Mouse (Mus musculus) lung, embryonic 16.5 days (tissue): ENCODE measurements around the gene Cecr2. TPM values are rescaled to one million over a fixed set of nuclear protein-coding genes. Genes with fewer than 3 reads are reported as not detected.

Experiments used
- ATAC-seq: fragments of 200-750 bp; cut with Nextera tagmentation; 2 replicates; pipeline ENCODE4 v1.8.0; 2017; ENCODE audit warnings: low read depth, mild to moderate bottlenecking, moderate library complexity
- H3K27ac ChIP-seq: fragments of 300-500 bp; sonication (generic); 2 replicates; pipeline ENCODE4 v1.5.1; 2014; ENCODE audit warnings: mild to moderate bottlenecking, control low read depth, low read length
- H3K27me3 ChIP-seq: fragments of 300-500 bp; sonication (generic); 2 replicates; pipeline ENCODE4 v1.6.1; 2014; ENCODE audit warnings: low read depth, low read length, mixed read lengths; ENCODE audit not compliant: control insufficient read depth, insufficient read depth
- H3K36me3 ChIP-seq: fragments of 300-500 bp; sonication (generic); 2 replicates; pipeline ENCODE4 v1.6.1; 2014; ENCODE audit warnings: low read length; ENCODE audit not compliant: control insufficient read depth, insufficient read depth
- H3K4me1 ChIP-seq: fragments of 300-500 bp; sonication (generic); replicated peaks from 2 replicates; pipeline ENCODE4 v1.6.1; 2014; ENCODE audit warnings: low read length, mixed read lengths; ENCODE audit not compliant: control insufficient read depth, insufficient read depth
- H3K4me2 ChIP-seq: fragments of 300-500 bp; sonication (generic); 2 replicates; pipeline ENCODE4 v1.6.1; 2014; ENCODE audit warnings: low read depth, low read length, control low read depth
- H3K4me3 ChIP-seq: fragments of 300-500 bp; sonication (generic); 2 replicates; pipeline ENCODE4 v1.5.1; 2014; ENCODE audit warnings: mild to moderate bottlenecking, low read length, control low read depth
- H3K9ac ChIP-seq: fragments of 300-500 bp; sonication (generic); 2 replicates; pipeline ENCODE4 v1.6.1; 2014; ENCODE audit warnings: low read length, control low read depth
- H3K9me3 ChIP-seq: fragments of 300-500 bp; sonication (generic); 2 replicates; pipeline ENCODE4 v1.6.1; 2016; ENCODE audit warnings: low read length; ENCODE audit not compliant: control insufficient read depth
- WGBS: fragments of 180-500 bp; shearing (Covaris S2); extraction: QIAGEN DNeasy Blood & Tissue Kit; methylation state at CpG from one replicate; pipeline ENCODE4 v1.1.7; 2014; 5-methylcytosine and 5-hydroxymethylcytosine counted together
- polyA plus RNA-seq: library from polyadenylated mRNA; unstranded; fragments of >200 nt; fragmentation: Nextera tagmentation; extraction: Ambion mirVana; gene quantifications from 2 replicates; pipeline ENCODE4 v1.2.1, GENCODE M21; 2015

Gene Cecr2
- 1.8 and 2.2 TPM in 2 replicates for polyA plus RNA-seq

- Histone ChIP-seq H3K4me3 (peak within 1 kb of the TSS; percentile 79), H3K9ac (peak within 1 kb of the TSS; percentile 82), H3K4me2 (peak within 1 kb of the TSS; percentile 95), H3K4me1 (0 out of 2 replicates have a peak, but pooled peaks cover 4% of the 10 kb centered on the region), H3K27ac (peak within 1 kb of the TSS; percentile 96), H3K36me3 (no peaks in the 10 kb centered on the region), H3K27me3 (no peaks in the 10 kb centered on the region; the same call in 1 of the 2 replicates), H3K9me3 (no peaks in the 10 kb centered on the region)
- whole genome bisulfite sequencing = under 1% methylated on average over 71 of the region's 127 CpGs
- peak; percentile 87 for ATAC-seq
Measured at GRCm38 (mm10) chr6:120665816-120666760, at the start of gene Cecr2. TSS of gene Cecr2 (plus strand) at chr6:120666369.

DNA sequence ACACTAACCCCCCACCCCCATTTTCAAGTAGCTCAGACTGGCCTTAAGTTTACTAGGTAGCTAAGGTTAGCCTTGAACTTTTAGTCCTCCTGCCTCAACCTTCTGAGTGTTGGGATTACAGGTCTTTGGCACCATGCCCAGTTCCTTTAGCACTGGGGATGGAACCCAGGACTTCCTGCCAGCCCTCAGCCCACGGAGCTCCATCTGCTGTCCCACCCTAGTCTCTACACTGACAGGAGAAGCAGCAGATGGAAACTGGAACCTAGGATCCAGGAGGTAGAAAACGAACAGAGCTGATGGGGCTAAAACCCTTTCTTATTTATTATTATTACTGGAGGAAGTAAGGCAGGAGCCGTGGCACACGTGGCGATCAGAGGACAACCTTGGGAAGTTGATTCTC is 48.6 kb upstream of the Cecr2 start:
- Histone ChIP-seq H3K4me2 (no peak overlapping the region), H3K9ac (no peak overlapping the region), H3K9me3 (no peaks in the 10 kb centered on the region), H3K4me3 (no peak overlapping the region), H3K27me3 (no peaks in the 10 kb centered on the region), H3K4me1 (no peaks in the 10 kb centered on the region), H3K27ac (no peak overlapping the region), H3K36me3 (no peaks in the 10 kb centered on the region)
- 52% methylated on average over 5 of the region's 5 CpGs for WGBS
- no peak for ATAC-seq

DNA sequence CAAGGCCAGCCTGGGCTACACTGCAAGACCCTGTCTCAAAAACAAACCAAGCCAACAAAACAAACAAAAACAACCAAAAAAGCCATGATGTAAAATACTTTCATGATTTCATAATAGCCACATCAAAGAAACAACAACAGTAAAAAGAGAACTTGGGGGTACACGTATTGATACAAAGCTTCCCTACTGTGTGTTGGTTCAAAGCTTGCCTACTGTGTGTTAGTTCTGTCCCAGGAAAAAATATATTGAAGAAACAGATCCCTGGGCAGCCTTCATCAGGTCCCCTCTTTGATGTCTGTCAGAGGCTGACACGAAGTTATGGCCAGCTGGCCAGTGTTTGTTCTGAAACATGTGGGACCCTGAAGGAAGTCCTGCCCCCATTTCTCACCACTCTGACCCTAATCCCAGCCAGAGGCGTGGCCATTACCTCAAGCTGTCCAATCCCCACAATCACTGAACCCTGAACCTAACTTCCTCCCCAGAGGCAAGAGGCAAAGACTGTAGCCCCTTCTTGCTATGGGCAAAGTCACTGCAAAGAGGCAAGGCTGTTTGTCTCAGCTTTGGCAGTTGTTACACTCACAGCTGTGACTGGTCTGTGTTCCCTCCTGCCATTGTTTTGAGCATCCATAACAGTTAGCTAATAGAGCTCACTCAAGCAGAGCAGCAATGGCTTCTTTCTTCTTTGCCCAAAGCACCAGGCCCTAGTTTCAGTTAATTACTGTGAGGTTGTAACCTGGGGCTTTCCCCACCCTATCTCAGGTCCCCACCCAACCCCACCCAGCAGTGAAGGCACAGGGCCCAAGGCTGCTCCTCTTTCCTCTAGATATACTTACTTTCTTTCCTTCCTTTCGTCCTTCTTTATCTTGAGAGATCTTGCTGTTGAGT is 47.4 kb upstream of the Cecr2 start:
- Histone ChIP-seq H3K4me3 (no peak overlapping the region), H3K9me3 (no peaks in the 10 kb centered on the region), H3K9ac (no peak overlapping the region), H3K27ac (no peak overlapping the region), H3K27me3 (no peaks in the 10 kb centered on the region), H3K4me1 (no peaks in the 10 kb centered on the region), H3K36me3 (no peaks in the 10 kb centered on the region), H3K4me2 (no peak overlapping the region)
- ATAC-seq = no peak
- WGBS = 56% methylated on average over 4 of the region's 4 CpGs

- WGBS = 76% methylated on average over 3 of the region's 3 CpGs
- Histone ChIP-seq H3K4me2 (no peak overlapping the region), H3K36me3 (no peaks in the 10 kb centered on the region), H3K4me3 (no peak overlapping the region), H3K27me3 (no peaks in the 10 kb centered on the region), H3K4me1 (no peaks in the 10 kb centered on the region), H3K27ac (no peak overlapping the region), H3K9ac (no peak overlapping the region), H3K9me3 (no peaks in the 10 kb centered on the region)
- ATAC-seq = no peak
Measured at GRCm38 (mm10) chr6:120620193-120620592, 46.0 kb upstream of the Cecr2 start.

GRCm38 (mm10) chr6:120625081-120625480 is 41.1 kb upstream of the Cecr2 start:
- H3K4me2 ChIP-seq = no peak overlapping the region
- no peaks in the 10 kb centered on the region for H3K9me3 ChIP-seq
- no peak for ATAC-seq
- H3K27ac ChIP-seq = no peak overlapping the region
- no peak overlapping the region for H3K9ac ChIP-seq
- no peaks in the 10 kb centered on the region for H3K4me1 ChIP-seq
- no peaks in the 10 kb centered on the region for H3K27me3 ChIP-seq
- H3K4me3 ChIP-seq = no peak overlapping the region
- no peaks in the 10 kb centered on the region for H3K36me3 ChIP-seq
- WGBS = 17% methylated on average over 8 of the region's 8 CpGs

DNA sequence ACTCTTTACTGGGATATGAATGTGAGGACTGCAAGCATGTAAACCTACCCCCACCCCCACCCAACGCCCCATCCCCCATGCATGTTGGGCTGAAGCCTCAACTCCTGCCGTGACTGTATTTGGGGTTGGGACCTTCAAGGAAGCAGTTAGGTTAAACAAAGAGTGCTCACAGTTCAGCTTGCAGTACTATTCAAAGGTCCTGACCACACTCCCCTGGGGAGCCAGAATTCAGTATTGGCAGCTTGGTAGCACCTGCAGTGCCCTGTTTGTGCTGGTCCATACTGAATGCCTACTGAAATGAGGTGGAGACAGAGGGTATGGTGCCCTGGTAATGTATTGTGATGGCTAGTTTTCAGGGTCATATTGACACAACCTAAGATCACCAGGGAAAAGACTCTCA is 39.1 kb upstream of the Cecr2 start:
- 39% methylated on average over 2 of the region's 2 CpGs for WGBS
- ATAC-seq = no peak

GRCm38 (mm10) chr6:120628963-120629362 is 37.2 kb upstream of the Cecr2 start:
- no peaks in the 10 kb centered on the region for H3K27me3 ChIP-seq
- no peak overlapping the region for H3K4me2 ChIP-seq
- no peaks in the 10 kb centered on the region for H3K4me1 ChIP-seq
- no peak overlapping the region for H3K4me3 ChIP-seq
- H3K36me3 ChIP-seq = no peaks in the 10 kb centered on the region
- no peak overlapping the region for H3K27ac ChIP-seq
- WGBS = 42% methylated on average over 2 of the region's 2 CpGs
- no peak for ATAC-seq
- H3K9ac ChIP-seq = no peak overlapping the region
- H3K9me3 ChIP-seq = no peaks in the 10 kb centered on the region

More for the DNA sequence above, 39.1 kb upstream of the Cecr2 start:
- no peaks in the 10 kb centered on the region for H3K9me3 ChIP-seq
- no peak overlapping the region for H3K4me3 ChIP-seq
- H3K36me3 ChIP-seq = no peaks in the 10 kb centered on the region
- no peaks in the 10 kb centered on the region for H3K27me3 ChIP-seq
- no peak overlapping the region for H3K4me2 ChIP-seq
- no peak overlapping the region for H3K9ac ChIP-seq
- H3K27ac ChIP-seq = no peak overlapping the region
- no peaks in the 10 kb centered on the region for H3K4me1 ChIP-seq

DNA sequence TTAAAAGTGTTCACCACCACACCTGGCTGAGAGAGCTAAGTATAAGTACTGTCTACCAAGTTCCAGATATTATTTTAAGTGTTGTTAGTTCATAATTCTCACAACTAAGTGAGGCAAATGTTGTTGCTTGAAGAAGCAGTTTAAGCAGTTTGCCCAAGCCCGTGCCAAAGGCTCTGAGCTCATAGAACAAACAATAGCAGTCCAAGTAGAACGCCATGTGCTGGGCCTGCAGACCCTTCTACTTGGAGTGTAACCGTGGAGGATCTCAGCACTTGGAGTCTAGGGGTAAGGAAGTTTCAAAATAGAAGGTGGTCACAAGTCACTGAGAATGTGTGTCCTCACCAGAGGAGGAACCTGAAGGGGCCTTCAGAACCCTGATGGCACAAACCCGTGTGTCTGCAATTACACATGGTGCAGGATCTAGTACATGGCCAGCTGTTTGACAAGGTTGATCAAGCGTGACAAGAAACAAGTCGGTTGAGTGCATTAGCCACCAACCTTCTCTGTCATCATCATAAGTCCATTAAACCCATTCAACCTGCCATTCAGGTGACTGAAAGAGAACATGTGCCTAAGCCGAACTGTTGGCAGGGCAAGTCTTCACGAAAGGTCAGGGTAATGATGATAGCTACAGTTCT is 30.7 kb upstream of the Cecr2 start:
- H3K36me3 ChIP-seq = no peaks in the 10 kb centered on the region
- ATAC-seq = no peak
- H3K9ac ChIP-seq = no peak overlapping the region
- peaks cover 3% of the 10 kb centered on the region; the same call in 1 of the 2 replicates for H3K4me1 ChIP-seq
- H3K27ac ChIP-seq = 0 out of 2 replicates have a peak overlapping the region, but pooled peaks have one; percentile 10
- WGBS = 71% methylated on average over 8 of the region's 8 CpGs
- no peak overlapping the region for H3K4me3 ChIP-seq
- no peaks in the 10 kb centered on the region for H3K27me3 ChIP-seq
- H3K9me3 ChIP-seq = no peaks in the 10 kb centered on the region
- H3K4me2 ChIP-seq = no peak overlapping the region
